Mouse (Mus musculus): ENCODE data around the gene Ntng1.
A peak's percentile ranks its signal among the peaks of the same experiment; 100 is the strongest.

The Ntng1 gene

GRCm38 (mm10) chr3:110143206-110144061 lies at the start of gene Ntng1:
Gene Ntng1, minus strand, starts transcription at chr3:110144011.
- no peak for DNase-seq (ENCODE audit: low spot score)

DNA sequence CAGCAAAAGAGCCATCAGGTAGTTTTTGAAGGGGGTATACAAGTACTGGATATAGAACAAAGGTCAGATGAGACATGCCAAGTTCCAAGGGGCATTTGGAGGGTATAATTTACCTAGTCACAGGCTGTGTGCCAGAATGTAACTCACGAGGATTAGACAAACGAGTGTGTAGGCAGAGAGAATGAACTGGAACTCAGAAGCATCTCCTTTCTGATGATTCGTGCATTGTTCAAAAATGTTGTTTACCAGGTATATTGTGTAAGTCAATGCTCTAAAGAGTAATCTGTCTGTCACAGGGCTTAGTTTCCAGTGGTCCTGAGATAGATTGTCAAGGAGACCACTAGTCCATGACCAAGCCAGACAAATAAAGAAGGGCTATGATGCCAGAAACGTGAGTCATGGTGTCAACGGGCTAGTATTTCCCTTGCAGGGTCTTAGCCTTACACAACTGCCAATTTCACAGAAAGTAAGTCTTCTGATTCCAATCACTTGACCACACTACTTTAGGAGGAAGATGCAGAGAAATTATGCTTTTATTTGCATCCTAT lies 43.7 kb upstream of the Ntng1 start:
- DNase-seq (ENCODE audit: low spot score) = no peak

GRCm38 (mm10) chr3:110149089-110149488 lies 5.3 kb upstream of the Ntng1 start:
- no peak for DNase-seq (ENCODE audit: low spot score)

DNA sequence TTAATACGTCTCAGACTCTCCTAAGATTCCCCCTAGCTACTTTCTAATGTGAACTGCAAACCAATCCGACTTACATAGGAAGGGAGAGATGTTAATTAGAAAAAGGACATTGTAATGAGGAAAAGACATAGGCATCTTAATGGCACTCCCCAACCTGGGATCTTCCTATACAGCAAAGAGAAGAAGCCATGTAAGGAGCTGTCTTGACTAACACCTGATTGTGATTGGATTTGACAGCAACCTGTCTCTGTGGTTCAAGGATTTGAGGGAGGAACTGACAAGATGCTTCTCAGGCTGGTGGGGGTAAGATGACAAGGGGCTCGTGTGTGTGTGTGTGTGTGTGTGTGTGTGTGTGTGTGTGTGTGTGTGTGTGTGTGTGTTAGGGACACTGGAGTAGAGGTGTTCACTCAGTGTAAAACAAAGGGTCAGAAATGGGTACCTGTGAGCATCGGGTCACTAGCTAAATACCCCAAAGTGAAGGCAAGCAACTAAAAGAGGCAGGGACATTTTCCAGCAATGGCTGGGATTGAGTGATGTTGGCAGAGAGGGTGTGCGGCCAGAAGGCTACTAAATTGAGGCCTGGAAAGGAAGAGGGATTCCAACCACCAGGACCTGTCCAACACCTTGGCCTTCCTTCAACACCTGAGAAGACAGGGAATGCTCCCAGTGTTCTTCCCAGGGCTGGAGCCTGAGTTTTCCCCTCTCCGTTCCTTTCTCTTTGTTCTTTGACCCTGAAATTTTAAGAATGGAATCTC lies 667 bp upstream of the Ntng1 start:
- DNase-seq (ENCODE audit: low spot score) = no peak

GRCm38 (mm10) chr3:110142314-110143205 lies 1.3 kb downstream of the Ntng1 start:
- peak; percentile 5 for DNase-seq (ENCODE audit: low spot score)

DNA sequence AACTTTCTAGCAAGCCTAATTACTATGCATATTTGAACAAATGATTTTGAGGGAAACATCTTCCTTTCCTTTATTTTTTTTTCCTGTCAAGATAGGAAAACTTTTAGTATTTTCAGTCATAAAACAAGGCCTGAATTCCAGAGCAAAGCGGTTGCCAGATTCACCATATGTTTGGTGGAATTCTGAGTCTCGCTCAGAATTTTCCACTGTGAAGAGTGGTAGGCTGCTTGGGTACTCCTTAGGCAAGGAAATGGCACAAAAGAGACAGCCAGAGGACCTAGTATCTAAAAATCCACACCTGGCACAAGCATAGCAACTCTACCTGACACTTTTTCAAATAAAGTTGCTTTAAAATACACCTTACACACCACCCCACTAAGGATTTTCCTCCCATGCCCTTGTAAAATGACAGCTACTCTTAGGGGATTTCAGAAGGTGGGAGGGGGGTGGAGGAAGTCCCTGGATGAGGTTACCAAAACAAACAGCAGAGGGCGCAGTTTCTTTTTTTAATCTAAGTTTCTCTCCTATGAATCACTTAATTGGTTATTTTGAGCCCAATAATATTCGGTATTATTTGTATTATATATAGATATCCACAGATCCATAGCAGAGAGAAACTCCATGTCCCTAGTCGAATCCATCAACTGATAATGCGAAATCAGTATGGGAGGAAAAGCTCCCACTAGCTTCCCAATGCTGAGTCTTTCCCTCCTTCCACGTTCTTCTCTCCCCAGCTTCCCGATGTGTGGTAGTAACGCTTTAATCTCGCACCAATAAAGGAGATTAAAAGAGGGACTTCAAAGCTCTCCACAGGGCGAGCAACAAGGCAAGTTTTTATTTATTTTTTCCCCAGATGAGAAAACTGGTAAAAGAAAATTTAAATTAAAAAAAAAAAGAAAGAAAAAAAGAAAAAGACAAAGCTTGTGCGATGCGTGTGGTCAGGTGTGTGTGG lies 2.2 kb downstream of the Ntng1 start:
- no peak for DNase-seq (ENCODE audit: low spot score)

GRCm38 (mm10) chr3:110136115-110136514 lies 7.7 kb downstream of the Ntng1 start:
- no peak for DNase-seq (ENCODE audit: low spot score)

GRCm38 (mm10) chr3:110133150-110133549 lies 10.7 kb downstream of the Ntng1 start:
- no peak for DNase-seq (ENCODE audit: low spot score)

GRCm38 (mm10) chr3:110132289-110132688 lies 11.5 kb downstream of the Ntng1 start:
- no peak for DNase-seq (ENCODE audit: low spot score)

GRCm38 (mm10) chr3:110131043-110131891 lies 12.5 kb downstream of the Ntng1 start:
- no peak for DNase-seq (ENCODE audit: low spot score)

GRCm38 (mm10) chr3:110129607-110130006 lies 14.2 kb downstream of the Ntng1 start:
- peak; percentile 40 for DNase-seq (ENCODE audit: low spot score)

- DNase-seq (ENCODE audit: low spot score) = no peak
Measured at GRCm38 (mm10) chr3:110105982-110106381, 37.8 kb downstream of the Ntng1 start.

DNA sequence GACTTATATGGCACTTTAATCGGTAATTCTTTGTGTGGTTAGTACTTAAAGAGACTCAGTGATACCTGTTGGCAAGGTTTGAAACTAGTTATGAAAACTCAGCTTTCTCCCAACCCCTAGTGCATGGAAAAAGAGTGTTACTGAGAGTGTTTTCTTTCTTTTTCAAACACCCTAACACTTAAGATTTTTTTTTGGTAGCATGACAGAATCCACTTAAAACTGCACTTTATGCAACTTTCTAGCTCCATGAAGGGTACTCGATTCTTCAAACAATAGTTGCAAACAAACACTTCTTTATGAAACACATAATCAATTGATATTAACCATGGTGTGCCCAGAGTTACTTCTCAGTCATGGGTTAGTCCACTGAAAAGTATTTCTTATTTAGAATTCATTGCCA lies 49.4 kb downstream of the Ntng1 start:
- DNase-seq (ENCODE audit: low spot score) = no peak

GRCm38 (mm10) chr3:110094003-110094402 lies 49.8 kb downstream of the Ntng1 start:
- no peak for DNase-seq (ENCODE audit: low spot score)

GRCm38 (mm10) chr3:110092521-110092920 lies 51.3 kb downstream of the Ntng1 start:
- no peak for DNase-seq (ENCODE audit: low spot score)

DNA sequence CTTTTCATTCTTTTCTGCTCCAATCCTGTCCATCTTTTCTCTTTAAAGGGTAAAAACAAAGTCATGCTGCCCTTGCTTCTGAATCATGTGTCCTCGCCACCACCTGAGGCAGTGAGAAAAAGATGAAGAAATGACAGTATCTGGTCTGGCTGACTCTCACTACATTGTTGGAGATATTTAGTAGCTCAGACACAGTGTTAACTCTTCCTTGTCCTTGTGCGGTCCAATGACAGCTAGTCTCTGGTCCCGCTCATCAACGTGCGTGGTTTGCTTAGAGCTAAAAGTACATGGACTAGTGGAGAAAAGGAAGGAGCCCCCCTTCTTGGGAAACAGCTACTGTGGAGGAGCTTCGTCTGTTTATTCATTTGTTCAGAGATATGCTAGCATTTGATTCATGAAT lies 56.6 kb downstream of the Ntng1 start:
- DNase-seq (ENCODE audit: low spot score) = no peak

GRCm38 (mm10) chr3:110085336-110085735 lies 58.5 kb downstream of the Ntng1 start:
- DNase-seq (ENCODE audit: low spot score) = no peak

- DNase-seq (ENCODE audit: low spot score) = no peak
Measured at GRCm38 (mm10) chr3:110064709-110065256, 79.0 kb downstream of the Ntng1 start.

DNA sequence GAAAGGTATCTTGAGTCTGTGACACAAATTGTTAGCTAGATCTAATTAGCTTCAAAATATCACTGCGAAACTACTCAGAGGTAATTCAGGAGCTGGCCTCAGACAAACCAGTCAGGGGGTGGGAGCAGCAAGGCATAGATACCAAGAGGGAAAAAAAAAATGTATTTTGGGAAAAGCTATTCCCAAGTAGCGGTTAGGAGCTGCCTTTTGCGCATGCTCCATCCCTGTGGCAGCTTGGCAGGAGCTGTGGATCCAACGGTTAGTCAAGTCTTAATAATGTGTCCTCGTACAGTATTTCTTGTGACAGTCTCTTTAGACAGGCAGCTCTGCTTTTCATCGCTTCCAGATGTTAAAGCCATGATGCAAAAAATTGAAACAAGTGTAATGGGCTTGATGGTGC lies 87.9 kb downstream of the Ntng1 start:
- no peak for DNase-seq (ENCODE audit: low spot score)

DNA sequence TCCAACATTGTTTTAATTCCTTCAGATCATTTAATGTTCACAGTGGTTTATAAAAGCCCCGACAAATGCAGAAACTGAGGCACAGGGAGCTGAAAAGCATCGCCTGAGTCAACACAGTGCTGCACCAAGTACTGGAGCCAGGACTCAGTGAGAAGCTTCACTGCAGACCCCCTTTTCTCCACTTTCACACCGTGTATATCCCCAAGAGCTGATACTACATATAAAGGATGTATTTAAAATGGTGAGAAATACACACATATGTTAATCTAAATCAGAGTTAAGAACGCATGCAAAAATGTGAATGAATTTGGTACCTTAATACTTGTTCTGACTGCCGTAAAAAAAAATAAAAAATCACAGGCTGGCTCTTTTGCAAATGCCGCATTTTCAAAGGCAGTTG lies 88.4 kb downstream of the Ntng1 start:
- no peak for DNase-seq (ENCODE audit: low spot score)

Data from testis, postnatal 14 days (tissue).